Mouse (Mus musculus) monocyte, adult 2 months (primary cell): ENCODE results near the gene Lgals2.

Experiments used
- DNase-seq, 2 experiments: peaks; one replicate each; pipeline ENCODE4 v3.0.0; 2022; ENCODE audit warnings: low spot score in 2 of 2, low read depth in 1 of 2

Gene Lgals2

DNA sequence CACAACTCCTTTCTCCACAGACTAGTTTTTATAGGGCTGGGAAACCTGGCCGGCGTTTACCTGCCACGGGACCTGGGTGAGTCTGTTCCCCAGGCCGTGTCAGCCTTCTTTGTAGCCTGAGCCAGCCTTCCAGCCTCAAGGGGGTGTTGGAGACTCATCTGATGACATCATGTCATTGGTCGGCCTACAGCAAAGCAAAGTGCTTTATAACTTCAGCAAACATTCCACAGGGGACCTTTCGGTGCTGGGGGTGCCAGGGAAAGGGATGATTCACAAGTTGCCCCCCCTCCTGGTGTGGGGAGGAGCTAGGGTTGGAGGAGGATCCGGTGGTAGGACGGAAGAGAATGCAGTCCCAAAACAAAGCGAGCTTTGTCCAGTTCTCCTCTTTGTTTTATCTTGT is 10.5 kb downstream of the Lgals2 start:
- DNase-seq, result no peak

DNA sequence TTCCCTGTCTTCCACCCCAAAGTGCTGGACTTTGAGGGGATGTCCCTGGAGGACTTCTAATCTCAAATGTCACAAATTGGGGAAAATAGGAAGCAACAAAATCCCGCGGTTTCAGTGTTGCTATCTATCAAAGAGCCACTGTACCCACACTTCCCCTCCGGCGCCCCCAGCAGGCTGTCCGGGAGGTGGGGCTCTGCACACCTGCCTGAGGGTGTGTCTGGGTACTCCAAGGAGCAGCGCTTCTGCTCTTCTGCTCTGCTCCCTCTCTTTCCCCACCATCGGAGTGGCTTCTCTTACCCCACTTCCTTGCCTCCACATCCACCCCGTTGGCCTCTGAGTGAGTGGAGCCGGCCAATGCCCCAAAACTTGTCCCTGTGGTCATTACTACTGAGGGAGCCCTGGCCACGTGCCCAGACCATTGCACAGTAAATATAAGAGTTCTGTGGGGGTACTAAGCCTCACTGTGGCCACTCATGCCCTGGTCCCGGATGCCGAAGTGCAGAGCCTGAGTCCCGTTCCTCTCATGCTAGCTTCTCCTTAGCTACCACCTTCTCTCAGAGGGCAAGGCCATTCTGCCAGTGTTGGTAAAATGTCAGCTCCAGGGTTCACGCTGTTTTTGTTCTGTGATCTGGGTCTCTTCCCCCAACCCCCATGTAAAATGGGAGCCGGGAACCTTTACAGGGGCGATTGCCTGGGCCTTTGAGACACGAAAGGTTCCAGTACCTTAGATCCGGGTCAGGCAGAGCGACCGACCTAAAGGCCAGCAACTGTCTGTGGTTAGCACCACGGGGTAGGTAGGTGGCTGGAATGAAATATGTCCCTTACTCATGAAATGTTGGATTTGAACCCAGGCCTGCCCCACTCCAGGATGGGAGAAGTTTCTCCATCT is 11.5 kb downstream of the Lgals2 start:
- no peak for DNase-seq

DNA sequence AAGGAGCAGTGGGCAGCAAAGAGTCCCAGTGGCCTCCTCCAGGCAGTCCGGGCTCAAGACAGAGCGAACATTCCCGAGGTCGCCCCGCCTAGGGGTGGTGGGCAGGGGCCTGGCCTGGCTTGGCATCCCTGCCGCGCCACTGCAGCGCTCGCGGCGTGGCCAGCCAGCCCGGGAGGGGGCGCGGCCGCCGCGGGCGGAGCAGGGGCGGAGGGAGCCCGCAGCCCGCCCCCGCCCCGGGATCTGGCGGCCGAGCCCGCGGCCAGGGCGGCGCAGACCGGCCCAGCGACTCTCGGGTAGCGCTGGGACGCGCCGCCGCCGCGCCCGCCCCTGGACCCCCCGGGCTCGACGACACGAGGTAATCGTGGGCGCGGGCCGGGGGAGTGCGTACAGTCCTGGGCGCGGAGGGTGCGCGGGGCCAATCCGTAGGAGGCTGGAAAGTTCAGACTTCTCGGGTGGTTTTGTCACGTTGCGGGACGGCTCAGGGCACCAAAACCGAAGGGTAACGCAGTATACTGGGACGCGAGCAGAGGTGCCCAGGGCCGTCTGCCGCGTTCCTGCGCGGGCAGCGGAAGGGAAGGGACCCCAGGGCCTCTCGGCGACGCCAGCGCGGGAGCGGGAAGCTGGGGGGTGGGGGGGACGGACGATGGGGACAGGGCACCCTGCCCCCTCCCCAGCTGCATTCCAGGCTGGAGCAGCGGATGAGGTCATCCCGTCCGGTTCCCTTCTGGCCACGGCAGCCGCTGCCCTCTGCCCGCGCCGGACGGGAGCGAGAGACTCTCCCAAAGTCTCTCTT is 12.8 kb downstream of the Lgals2 start, which contains the start of gene Cdc42ep1:
Cdc42ep1 (plus strand) TSS at position 254 of the 793 bp plus-strand sequence.
- DNase-seq, result no peak

DNA sequence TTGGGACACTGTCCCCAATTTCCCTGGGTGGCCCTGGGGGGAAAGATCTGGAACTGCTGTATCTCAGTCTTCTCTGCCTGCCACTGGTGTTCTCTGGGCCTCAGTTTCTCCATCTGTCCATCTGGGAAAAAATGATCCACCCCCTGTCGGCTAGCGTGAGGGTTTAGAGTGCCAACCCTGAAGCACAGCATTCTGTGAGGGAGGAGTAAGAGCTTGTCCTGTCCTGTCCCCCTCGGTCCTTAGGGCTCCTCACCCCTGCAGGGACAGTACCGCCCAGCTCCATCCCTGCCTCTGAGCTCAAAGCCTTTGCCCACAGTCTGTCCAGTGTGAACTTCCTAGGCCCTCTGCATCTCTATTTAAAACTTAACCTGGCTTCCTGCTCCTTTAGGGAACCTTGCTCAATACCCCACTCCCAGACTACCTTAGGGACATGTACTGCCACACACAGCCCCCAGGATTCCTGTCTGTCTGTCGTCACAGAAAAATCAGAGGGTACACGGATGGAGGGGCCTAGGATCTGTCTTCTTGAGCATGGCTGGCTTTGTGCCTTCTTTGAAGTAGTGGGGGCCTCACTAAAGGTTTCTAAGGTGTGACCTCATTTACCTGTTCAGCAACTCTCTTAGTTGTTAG is 14.1 kb downstream of the Lgals2 start:
- DNase-seq, result no peak

DNA sequence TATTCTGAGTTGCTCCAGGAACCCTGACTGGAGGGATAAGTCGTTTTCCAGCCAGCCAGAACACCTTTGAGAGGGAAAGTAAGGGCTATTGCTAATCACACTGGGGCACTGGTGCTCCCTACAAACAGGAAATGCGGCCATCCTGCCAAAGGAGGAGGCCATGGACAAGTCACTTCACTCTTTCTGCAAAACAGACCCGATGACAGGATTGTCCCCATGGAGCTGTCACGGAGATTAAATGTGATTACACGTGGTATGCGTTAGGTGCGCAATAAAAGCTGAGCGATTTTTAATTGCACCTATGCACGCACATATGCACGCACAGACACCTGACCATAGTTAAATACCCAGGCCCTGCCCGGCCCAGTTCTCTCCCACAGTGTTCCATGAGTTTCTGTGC is 14.6 kb downstream of the Lgals2 start:
- DNase-seq, result no peak

DNA sequence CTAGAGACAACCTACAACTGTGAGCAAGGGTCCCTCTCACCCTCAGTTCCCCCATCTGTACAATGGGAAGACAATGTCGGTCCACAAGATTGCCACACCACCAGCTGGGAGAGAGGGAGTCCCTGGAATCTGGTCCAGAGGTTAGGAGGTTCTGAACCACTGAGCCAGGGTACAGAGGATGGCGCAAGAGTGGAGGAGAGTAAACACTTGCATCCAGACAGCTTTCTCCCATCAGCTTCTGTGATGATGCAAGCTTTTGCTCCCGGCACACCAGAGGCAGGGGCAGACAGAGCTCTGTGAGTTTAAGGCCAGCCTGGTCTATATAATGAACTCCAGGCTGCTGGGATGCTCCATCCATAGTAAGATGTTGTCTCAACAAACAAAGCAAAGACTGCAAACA is 15.1 kb downstream of the Lgals2 start:
- no peak for DNase-seq

DNA sequence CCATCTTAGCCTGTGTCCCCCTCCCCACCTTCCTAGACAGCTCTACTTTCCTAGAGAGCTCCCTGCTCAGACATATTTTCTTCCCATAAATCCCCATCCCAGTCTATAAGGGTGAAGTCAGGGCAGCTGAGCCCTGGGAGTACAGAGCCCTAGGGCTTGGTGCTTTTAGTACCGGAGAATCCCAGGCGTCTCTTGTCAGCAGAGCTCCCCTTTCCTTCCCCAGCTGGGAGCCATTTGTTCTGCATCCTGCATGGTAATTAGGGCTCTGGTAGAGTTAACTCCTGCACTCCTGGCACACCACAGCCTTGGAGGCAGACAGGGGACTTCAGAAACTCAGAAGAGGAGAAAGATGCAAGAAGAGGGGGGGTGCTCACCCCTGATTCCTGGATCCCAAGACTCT is 15.6 kb downstream of the Lgals2 start:
- DNase-seq, result no peak

DNA sequence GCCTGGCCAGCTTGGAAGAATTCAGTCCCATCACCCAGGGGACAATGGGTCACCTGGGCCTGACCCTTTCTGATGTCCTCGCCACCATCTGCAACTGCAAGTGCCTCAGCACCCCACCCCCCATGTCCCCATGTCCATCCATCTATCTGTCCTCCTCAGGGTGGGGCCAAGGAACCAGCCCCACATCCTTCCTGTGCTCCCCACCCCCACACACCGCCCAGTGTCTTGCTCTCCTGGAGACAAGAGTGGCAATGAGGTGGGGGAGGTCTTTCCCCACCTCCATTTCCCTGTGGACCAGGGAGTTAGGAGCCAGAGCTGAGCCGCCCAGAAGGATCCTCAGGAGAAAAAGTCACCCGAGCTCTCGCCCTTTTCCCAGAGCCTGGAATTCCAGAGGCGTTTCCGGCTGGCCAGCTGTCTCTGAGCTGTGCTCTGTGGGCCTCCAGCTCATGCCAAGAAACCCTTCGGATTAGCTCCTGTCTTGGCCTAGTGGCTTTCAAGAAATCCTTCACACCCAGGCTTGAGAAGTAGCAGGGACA is 19.2 kb downstream of the Lgals2 start:
- no peak for DNase-seq

DNA sequence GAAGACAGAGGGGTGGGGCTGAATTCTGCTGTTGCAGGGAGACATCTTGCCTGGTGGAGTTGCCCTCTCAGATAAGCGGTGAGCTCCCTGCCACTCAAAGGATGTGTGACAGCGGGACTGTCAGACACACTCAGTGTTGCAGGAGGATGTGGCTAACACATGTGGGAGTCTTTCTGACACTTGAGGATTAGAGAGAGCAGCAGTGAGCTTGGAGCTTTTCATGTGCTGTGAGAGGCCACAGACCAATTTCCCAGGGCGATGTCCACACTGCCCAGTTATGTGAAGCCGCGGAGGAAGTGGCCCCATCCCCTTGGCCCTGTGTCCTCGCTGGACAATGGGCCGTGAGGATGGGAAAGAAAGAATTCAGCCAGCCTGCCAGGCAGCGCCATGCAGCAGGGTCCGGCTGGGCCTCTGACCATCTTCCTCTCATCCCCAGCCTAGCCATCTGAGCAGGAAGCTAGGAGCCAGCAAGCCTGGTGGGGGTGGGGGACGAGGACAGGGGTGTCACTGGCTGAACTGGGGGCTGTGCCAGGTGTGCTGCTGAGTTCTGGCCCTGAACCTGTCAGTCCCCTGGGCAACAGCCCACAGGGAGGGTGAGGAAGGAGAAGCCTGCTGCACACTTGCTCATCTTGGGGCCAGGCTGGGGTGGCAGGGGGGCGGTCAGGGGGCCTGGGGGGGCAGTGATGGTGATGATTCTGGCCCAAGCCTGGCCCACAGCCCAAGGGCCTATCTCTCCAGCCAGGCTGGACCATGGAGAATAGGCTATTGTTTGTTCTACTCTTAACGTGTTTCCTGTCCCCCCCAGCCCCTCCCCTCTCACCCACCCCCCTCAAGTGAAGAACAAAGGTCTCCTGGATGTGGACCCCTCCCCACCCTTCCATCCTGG is 19.9 kb downstream of the Lgals2 start:
- no peak for DNase-seq

DNA sequence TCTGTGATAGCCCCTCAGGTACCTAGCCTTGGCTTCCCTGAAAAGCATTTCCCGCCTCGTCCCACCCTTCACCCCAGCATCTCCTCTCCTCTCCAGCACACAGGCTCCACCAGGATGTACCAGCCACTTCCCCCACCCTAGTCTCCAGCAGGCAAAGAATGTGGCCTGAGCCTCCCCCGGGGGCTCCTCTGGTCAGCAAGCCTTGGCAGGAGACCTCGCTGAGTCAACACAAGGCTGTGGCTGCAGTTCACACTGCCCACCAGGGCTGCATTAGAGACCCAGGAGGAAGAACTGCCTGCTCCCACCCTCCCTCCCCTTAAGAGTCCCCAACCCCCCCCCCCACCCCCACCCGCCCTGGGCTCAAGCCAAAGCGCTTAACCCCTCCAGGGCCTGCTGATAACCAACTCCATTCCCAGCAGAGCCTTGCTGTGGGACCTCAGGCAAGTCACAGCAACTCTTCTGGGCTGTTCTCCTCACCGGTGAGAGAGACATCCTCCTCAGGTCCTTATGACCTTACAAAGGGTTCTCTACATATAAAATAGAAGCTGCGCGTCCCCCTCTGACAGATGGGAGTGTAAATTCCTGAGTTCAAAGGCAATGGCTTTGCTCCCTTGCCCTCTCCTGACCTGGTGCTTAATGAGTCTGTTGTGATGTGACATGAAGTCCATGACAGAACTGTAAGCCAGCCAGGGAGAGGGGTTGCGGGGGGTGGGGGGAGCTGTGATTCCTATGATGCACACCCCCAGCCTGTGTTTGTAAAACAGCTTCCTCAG is 20.9 kb downstream of the Lgals2 start:
- no peak for DNase-seq

DNA sequence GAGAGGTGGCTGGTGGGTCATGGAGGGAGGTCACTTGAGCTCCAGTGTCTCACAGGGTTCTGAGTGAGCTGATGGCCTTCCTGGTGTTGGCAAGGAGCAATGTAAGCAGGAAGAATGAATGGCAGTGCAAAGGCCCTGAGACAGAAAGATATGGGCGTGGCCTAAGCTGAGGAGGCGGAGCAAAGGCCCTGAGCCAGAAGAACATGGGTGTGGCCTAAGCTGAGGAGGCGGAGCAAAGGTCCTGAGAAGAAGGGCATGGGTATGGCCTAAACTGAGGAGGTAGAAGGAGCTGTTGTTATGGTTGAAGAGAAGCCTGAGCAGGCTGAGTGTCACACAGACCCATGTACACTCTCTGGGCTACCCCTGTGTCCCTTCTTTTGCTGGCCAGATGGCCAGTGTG is 21.7 kb downstream of the Lgals2 start:
- DNase-seq, result no peak

DNA sequence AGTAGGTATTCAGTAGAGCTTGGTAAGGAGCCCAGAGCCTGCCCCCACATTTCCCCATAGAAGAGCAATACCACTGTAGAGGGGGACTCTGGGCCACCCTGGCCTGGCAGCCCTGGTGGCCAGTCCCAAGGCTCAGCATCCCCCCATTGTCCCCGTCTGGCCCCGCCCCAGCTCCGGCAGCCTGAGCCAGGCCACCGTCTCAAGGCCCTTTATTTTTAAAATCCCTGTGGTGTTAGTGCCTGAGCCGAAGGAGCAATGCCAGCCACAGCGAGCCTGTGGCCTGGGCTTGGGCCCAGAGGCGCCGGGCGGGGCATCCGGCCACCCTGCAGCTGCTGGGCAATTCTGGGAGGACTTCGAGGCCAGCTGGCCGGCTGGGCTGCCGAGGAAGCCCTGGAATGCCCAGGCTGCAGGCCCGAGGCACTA is 22.6 kb downstream of the Lgals2 start:
- no peak for DNase-seq

DNA sequence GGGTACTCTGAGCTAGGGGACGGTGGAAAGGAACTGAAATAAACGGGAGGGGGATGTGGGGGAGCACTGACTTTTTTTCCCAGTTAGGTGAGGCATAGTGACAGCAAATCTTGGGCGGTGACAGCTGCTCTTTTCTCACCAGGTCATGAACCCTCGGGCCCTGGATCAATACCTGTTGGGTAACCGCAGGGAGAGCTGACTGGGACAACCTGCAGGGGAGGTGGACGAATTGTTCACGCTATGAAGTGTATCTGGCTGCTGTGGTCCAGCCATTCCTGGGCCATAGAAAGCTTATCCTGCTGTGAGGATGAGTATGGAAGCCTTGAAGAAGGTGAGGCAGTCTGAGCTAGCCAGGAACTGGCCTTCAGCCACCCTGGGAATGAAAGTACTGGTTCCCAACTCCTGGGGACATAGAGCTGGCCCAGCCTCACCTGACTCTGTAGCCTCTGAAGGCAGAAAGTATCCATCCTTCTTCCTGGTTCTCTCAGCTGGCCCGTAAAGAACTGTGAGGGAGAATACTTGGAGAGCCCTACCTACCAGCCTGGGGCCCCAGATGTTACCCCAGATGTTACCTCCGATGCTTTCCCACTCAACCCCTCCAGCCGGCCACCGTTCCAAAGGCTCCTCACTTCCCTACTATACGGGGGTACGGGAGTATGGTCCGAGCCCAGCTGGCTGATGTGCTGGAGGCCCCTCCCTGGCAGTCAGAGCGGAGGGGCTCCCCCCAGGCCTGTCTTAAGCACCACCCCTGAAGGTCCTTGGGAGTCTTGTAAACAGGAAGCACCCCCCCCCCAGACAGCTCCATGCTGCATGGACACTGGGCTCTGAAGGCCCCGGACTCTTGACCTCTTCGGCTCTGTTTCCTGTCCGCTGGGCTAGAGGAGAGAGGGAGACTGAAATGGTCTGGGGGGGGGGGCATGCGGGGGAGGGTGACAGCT is 23.3 kb downstream of the Lgals2 start:
- no peak for DNase-seq

DNA sequence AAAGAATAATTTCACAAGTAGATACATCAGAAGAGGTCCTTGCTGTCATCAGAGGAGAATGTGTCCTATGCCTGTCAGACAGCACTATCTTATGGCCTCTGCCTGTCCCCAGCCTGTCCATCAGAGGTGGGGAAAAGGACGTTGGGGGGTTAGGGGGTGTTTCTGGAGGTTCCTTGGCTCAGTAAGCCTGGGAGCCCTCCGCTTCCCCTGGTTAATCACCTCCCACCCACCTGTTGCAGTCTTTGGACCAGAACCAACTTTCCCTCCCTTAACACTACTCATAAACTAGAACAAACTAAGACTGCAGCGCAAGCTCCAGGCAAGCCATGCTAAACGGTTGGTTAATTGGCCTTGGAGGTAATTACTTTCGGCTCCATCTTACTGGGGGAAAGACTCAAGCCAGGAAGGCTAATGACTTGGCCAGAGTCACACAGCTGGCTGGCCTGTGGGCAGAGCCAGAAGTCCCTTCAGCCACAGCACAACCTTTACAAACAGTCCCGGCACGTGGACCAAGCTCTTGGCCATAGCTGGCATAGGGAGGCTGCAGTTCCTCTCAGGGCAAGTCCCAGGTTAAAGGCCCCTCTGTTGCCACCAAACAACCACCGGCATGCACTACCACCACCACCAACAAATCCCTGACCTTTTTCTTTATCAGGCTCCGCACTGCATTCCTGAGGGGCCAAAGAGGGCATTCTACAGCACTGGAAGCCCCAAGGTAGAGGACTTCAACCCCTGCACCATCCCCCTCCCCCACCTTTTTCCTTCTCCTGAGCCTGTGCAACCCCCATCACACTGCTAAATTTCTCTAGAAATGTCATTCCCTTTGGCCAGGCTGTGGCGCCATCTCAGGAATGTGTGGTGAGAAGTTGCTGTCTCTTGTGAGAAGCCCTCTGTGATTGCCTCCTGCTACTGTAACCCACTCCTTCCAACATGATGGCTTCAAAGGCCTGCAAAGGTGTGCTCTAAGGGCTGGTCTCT is 24.3 kb downstream of the Lgals2 start:
- DNase-seq, result no peak

DNA sequence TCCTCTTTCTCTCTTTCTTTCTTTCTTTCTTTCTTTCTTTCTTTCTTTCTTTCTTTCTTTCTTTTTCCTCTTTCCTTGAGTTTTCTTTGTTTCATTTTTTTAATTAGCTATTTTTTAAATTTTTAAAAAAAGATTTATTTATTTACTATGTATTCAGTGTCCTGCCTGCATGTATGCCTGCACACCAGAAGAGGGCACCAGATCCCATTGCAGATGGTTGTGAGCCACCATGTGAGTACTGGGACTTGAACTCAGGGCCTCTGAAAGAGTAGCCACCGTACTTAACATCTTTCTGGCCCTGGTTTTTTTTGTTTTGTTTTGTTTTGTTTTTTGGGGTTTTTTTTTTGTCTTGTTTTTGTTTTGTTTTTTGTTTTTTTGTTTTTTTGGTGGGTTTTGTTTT is 25.7 kb downstream of the Lgals2 start:
- no peak for DNase-seq

DNA sequence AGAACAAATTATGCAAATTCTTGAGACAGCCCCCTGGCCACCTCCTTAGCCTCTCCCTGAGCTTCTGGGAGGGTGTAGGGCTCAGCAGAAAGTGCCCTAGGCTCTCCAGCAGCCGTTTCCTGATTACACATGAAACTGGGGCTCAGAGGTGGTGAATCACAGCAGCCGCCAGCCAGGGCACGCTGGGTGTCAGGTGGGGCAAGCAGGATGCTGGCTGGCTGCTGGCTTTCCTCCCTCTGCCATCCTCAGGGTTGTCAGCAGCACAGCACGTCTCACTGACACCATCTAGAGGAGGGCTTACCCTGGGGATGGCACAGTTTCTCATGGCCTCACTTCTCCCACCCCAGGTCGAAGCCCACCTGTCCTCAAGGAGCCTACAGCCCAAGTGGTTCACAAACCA is 27.0 kb downstream of the Lgals2 start:
- no peak for DNase-seq
